8 mouse cellular contexts compared by ENCODE assay signal in the genomic region with DNA sequence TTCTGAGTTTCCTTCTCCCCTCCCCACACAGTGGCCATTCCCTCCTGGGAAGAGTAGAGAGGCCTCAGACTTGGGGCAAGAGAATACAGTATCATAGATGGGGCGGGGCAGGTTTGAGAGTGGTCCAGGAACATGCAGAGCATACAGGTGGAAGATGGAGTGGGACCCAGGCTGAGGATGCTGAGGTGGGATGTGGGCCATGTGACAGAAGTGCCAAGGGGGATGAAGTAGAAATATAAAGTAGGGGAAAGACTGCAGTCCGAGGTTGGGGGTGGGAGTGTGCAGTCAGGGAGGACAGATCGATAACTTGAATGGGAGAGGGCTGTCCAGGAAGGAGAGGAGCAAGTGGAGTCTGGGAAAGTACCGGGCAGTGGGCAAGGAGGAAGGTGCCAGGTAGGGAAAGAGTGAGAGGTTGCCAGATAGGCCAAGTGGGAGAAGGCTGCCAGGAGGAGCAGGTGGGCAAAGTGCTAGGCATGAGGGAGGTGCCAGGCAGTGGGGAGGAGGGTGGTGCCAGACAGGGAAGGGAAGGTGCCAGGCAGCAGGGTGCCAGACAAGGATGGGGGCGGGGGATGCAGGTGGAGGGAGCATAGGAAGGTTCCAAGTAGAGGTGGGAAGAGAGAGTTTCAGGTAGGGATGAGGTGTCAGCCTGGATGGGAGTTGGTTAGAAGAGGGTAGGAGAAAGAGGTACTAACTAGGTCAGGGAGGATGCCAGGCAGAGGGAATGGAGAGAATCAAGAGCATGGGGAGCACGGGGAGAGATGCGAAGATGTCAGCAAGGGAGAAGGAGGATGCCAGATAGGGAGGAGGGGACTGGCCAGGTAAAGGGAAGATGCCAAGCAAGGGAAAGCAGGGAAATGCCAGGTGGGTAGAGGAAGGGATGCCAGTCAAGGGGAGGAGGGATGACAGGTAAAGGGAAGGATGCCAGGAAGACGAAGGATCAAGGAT. TPM values are rescaled to one million over a fixed set of nuclear protein-coding genes. Genes with fewer than 3 reads are reported as not detected.
DNase-seq lines count a peak whose midpoint lies in the region; ATAC-seq lines count a peak whose summit lies in the region.

No protein-coding gene starts in this region.

- no peaks in the 10 kb centered on the region for H3K9me3 ChIP-seq in kidney, embryonic 16.5 days (ENCODE audit: low read length)
- H3K9me3 ChIP-seq in forebrain, embryonic 16.5 days (ENCODE audit: control insufficient read depth, low read length): no peaks in the 10 kb centered on the region
- H3K9me3 ChIP-seq in midbrain, embryonic 14.5 days (ENCODE audit: control insufficient read depth, low read length): no peaks in the 10 kb centered on the region

- H3K4me1 ChIP-seq in kidney, embryonic 16.5 days (ENCODE audit: insufficient read depth, low read length): peaks cover 25% of the 10 kb centered on the region
- peaks cover 49% of the 10 kb centered on the region for H3K4me1 ChIP-seq in forebrain, embryonic 16.5 days (replicated peaks; ENCODE audit: control insufficient read depth, insufficient read depth, low read length)
- H3K4me1 ChIP-seq in midbrain, embryonic 14.5 days (ENCODE audit: control insufficient read depth, insufficient read depth, low read length): peaks cover 17% of the 10 kb centered on the region

- no peak for ATAC-seq in kidney, embryonic 16.5 days (ENCODE audit: low FRiP score, low TSS enrichment)
- peak; percentile 41 for ATAC-seq in forebrain, embryonic 16.5 days
- no peak for ATAC-seq in midbrain, embryonic 14.5 days (ENCODE audit: low FRiP score, low TSS enrichment)

- H3K27ac ChIP-seq in kidney, embryonic 16.5 days (ENCODE audit: low read length): no peak overlapping the region
- peak overlapping the region; percentile 84 for H3K27ac ChIP-seq in forebrain, embryonic 16.5 days (ENCODE audit: low read length)
- peak overlapping the region; percentile 32; the same call in 1 of the 2 replicates for H3K27ac ChIP-seq in midbrain, embryonic 14.5 days (replicated peaks; ENCODE audit: low read depth, low read length)

- peak overlapping the region; percentile 74; the same call in 1 of the 2 replicates for H3K9ac ChIP-seq in kidney, embryonic 16.5 days (replicated peaks; ENCODE audit: low read length)
- peak overlapping the region; percentile 73 for H3K9ac ChIP-seq in forebrain, embryonic 16.5 days (replicated peaks; ENCODE audit: low read depth, low read length)
- peak overlapping the region; percentile 96 for H3K9ac ChIP-seq in midbrain, embryonic 14.5 days (replicated peaks; ENCODE audit: low read length)

- WGBS in kidney, embryonic 16.5 days: 46% methylated on average over 8 of the region's 8 CpGs
- 39% methylated on average over 8 of the region's 8 CpGs for WGBS in forebrain, embryonic 16.5 days
- WGBS in midbrain, embryonic 14.5 days: 43% methylated on average over 8 of the region's 8 CpGs

- H3K27me3 ChIP-seq in kidney, embryonic 16.5 days (ENCODE audit: insufficient read depth, low read length): peaks cover 10% of the 10 kb centered on the region
- no peaks in the 10 kb centered on the region for H3K27me3 ChIP-seq in forebrain, embryonic 16.5 days (replicated peaks; ENCODE audit: control insufficient read depth, insufficient read depth, low read length)
- no peaks in the 10 kb centered on the region for H3K27me3 ChIP-seq in midbrain, embryonic 14.5 days (ENCODE audit: control insufficient read depth, insufficient read depth, low read length)

- no peaks in the 10 kb centered on the region for H3K36me3 ChIP-seq in kidney, embryonic 16.5 days (ENCODE audit: insufficient read depth, low read length)
- H3K36me3 ChIP-seq in forebrain, embryonic 16.5 days (ENCODE audit: control insufficient read depth, insufficient read depth): no peaks in the 10 kb centered on the region
- no peaks in the 10 kb centered on the region for H3K36me3 ChIP-seq in midbrain, embryonic 14.5 days (ENCODE audit: control insufficient read depth, insufficient read depth, low read length)

- H3K4me2 ChIP-seq in kidney, embryonic 16.5 days (replicated peaks; ENCODE audit: low read depth, low read length): peak overlapping the region; percentile 87
- peak overlapping the region; percentile 53 for H3K4me2 ChIP-seq in forebrain, embryonic 16.5 days (ENCODE audit: low read length)
- peak overlapping the region; percentile 74 for H3K4me2 ChIP-seq in midbrain, embryonic 14.5 days (ENCODE audit: low read length)

- H3K4me3 ChIP-seq in kidney, embryonic 16.5 days (ENCODE audit: low read length): peak overlapping the region; percentile 58
- H3K4me3 ChIP-seq in forebrain, embryonic 16.5 days (replicated peaks; ENCODE audit: low read length): peak overlapping the region; percentile 59
- H3K4me3 ChIP-seq in midbrain, embryonic 14.5 days (replicated peaks; ENCODE audit: low read depth, low read length): peak overlapping the region; percentile 62

- no peak for DNase-seq in kidney, adult 8-10 months
- peak; percentile 91 for DNase-seq in cerebellum, adult 8-10 months
- no peak for DNase-seq in midbrain, embryonic 14.5 days
- DNase-seq in ovary, postnatal 10 days (ENCODE audit: low spot score): no peak
- DNase-seq in spleen, postnatal 10 days (ENCODE audit: low spot score in 2 of 2): no peak
- no peak for DNase-seq in Muller cell, postnatal 12 days (ENCODE audit: inconsistent ontology term)

RNA-seq across cellular contexts. Expression of a gene that starts 0.9 kb away (rescaled TPM):
- polyA plus RNA-seq in kidney, embryonic 16.5 days (2015; fragmentation: Nextera tagmentation; extraction: Ambion mirVana): 24.5 and 25.0 TPM in 2 replicates
- polyA plus RNA-seq in forebrain, embryonic 16.5 days (2015; fragmentation: Nextera tagmentation; extraction: Ambion mirVana): 156 and 181 TPM in 2 replicates
- 158 and 199 TPM in 2 replicates for polyA plus RNA-seq in midbrain, embryonic 14.5 days (2014; fragmentation: Nextera tagmentation; extraction: Ambion mirVana)

RNA-seq across cellular contexts. Expression of a gene that starts 36.8 kb away (rescaled TPM):
- polyA plus RNA-seq in kidney, embryonic 16.5 days (2015; fragmentation: Nextera tagmentation; extraction: Ambion mirVana): 27.1 and 28.3 TPM in 2 replicates
- polyA plus RNA-seq in forebrain, embryonic 16.5 days (2015; fragmentation: Nextera tagmentation; extraction: Ambion mirVana): 20.5 and 20.8 TPM in 2 replicates
- 12.4 and 19.4 TPM in 2 replicates for polyA plus RNA-seq in midbrain, embryonic 14.5 days (2014; fragmentation: Nextera tagmentation; extraction: Ambion mirVana)

RNA-seq across cellular contexts. Expression of a gene that starts 46.0 kb away (rescaled TPM):
- 118 TPM in 2 replicates for polyA plus RNA-seq in kidney, embryonic 16.5 days (2015; fragmentation: Nextera tagmentation; extraction: Ambion mirVana)
- 107 and 109 TPM in 2 replicates for polyA plus RNA-seq in forebrain, embryonic 16.5 days (2015; fragmentation: Nextera tagmentation; extraction: Ambion mirVana)
- polyA plus RNA-seq in midbrain, embryonic 14.5 days (2014; fragmentation: Nextera tagmentation; extraction: Ambion mirVana): 79.3 and 88.1 TPM in 2 replicates
